13 mouse cellular contexts compared by ENCODE assay signal in genomic region chr7:3683908-3684550, GRCm38 (mm10). TPM values are rescaled to one million over a fixed set of nuclear protein-coding genes. Genes with fewer than 3 reads are reported as not detected.
DNase-seq lines count a peak whose midpoint lies in the region; ATAC-seq and TF ChIP-seq lines count a peak whose summit lies in the region.
"Had no signal": no experiment of that assay in that cellular context is flagged by ENCODE, and none has a peak within 500 bp of the region (broad histone marks: within the 10 kb centered on the region; RNA-seq: fewer than 3 reads in every experiment).

No protein-coding gene starts in this region.

- no peak for TF ChIP-seq CTCF in brain, embryonic 14.5 days (IDR thresholded peaks at IDR 0.05; ENCODE audit: borderline replicate concordance, extremely low read depth, insufficient read depth, insufficient read length)

- H3K27me3 ChIP-seq in hindbrain, embryonic 11.5 days (ENCODE audit: control insufficient read depth, insufficient read depth, low read length) = no peaks in the 10 kb centered on the region
- no peaks in the 10 kb centered on the region for H3K27me3 ChIP-seq in midbrain, embryonic 15.5 days (replicated peaks)
- H3K27me3 ChIP-seq: megakaryocyte, embryonic 14.5 days had no signal

- DNase-seq in frontal cortex, postnatal 25 days (ENCODE audit: low spot score in 2 of 2) = no peak
- DNase-seq in brain, embryonic 14.5 days (ENCODE audit: low read depth) = peak; percentile 80
- DNase-seq in hindbrain, embryonic 11.5 days (ENCODE audit: low spot score) = peak; percentile 30
- DNase-seq in adrenal gland, postnatal 14 days = no peak
- DNase-seq in cerebellum, postnatal 4 days (ENCODE audit: low spot score in 2 of 2) = no peak
- no peak for DNase-seq in left cerebral cortex, adult 18-20 months (ENCODE audit: low spot score in 2 of 2)
- DNase-seq: cerebellum, postnatal 10 days; gastrocnemius, postnatal 10 days; lung, adult 2 months had no signal

- no peak overlapping the region for H3K4me2 ChIP-seq in hindbrain, embryonic 11.5 days (replicated peaks; ENCODE audit: low read depth, low read length)
- peak overlapping the region; percentile 11; the same call in 1 of the 2 replicates for H3K4me2 ChIP-seq in midbrain, embryonic 15.5 days

- H3K9ac ChIP-seq in hindbrain, embryonic 11.5 days (ENCODE audit: low read depth, low read length) = no peak overlapping the region
- H3K9ac ChIP-seq in midbrain, embryonic 15.5 days = peak overlapping the region; percentile 11; the same call in 1 of the 2 replicates

- peak overlapping the region; percentile 45; the same call in 1 of the 2 replicates for H3K27ac ChIP-seq in hindbrain, embryonic 11.5 days (ENCODE audit: low read depth, low read length)
- H3K27ac ChIP-seq in midbrain, embryonic 15.5 days = peak overlapping the region; percentile 79

- no peaks in the 10 kb centered on the region for H3K4me1 ChIP-seq in hindbrain, embryonic 11.5 days (replicated peaks; ENCODE audit: control insufficient read depth, insufficient read depth, low read length)
- H3K4me1 ChIP-seq in midbrain, embryonic 15.5 days = peaks cover 24% of the 10 kb centered on the region

- no peak for TF ChIP-seq POLR2A in brain, embryonic 14.5 days (IDR thresholded peaks at IDR 0.05; ENCODE audit: borderline replicate concordance, extremely low read depth, insufficient read depth, insufficient read length, poor library complexity, severe bottlenecking)

- 0 out of 2 replicates have a peak, but pooled peaks cover 3% of the 10 kb centered on the region for H3K36me3 ChIP-seq in hindbrain, embryonic 11.5 days (ENCODE audit: control insufficient read depth, insufficient read depth, low read length)
- H3K36me3 ChIP-seq in midbrain, embryonic 15.5 days (replicated peaks) = peaks cover 6% of the 10 kb centered on the region; the same call in 1 of the 2 replicates

- H3K4me3 ChIP-seq in hindbrain, embryonic 11.5 days (ENCODE audit: low read depth, low read length) = no peak overlapping the region
- H3K4me3 ChIP-seq in midbrain, embryonic 15.5 days = no peak overlapping the region
- H3K4me3 ChIP-seq: megakaryocyte, embryonic 14.5 days had no signal

- WGBS in hindbrain, embryonic 11.5 days = 68% methylated on average over 10 of the region's 10 CpGs
- 43% methylated on average over 10 of the region's 10 CpGs for WGBS in midbrain, embryonic 15.5 days

- ATAC-seq in frontal cortex, adult (ENCODE audit: low TSS enrichment) = 0 out of 2 replicates have a peak, but pooled peaks have one; percentile 34
- ATAC-seq in hindbrain, embryonic 11.5 days (ENCODE audit: low FRiP score) = peak; percentile 66
- peak; percentile 87 for ATAC-seq in midbrain, embryonic 15.5 days (replicated peaks)
- ATAC-seq: intestine, embryonic 16.5 days had no signal

- H3K9me3 ChIP-seq in hindbrain, embryonic 11.5 days (ENCODE audit: control insufficient read depth, low read length) = no peaks in the 10 kb centered on the region
- H3K9me3 ChIP-seq in midbrain, embryonic 15.5 days = no peaks in the 10 kb centered on the region
- H3K9me3 ChIP-seq: megakaryocyte, embryonic 14.5 days had no signal

RNA-seq across cellular contexts. Expression of gene Tmc4, which starts 6.7 kb away (rescaled TPM):
- 13.7 and 14.1 TPM in 2 replicates for polyA plus RNA-seq in brain, embryonic 14.5 days (2012; rRNA removed)
- polyA plus RNA-seq in hindbrain, embryonic 11.5 days (2014; fragmentation: Nextera tagmentation; extraction: Ambion mirVana) = 3.0 and 4.4 TPM in 2 replicates
- polyA plus RNA-seq in midbrain, embryonic 15.5 days (2015; fragmentation: Nextera tagmentation; extraction: Ambion mirVana) = 6.2 and 6.7 TPM in 2 replicates
- total RNA-seq in adrenal gland, postnatal 14 days (2021) = 5.6 and 6.9 TPM in 2 replicates
- total RNA-seq in left cerebral cortex, adult 18-20 months (2021) = 10 to 100 TPM in 1 of 2 experiments, 1 to 10 TPM in 1; 7.9 to 10.8 TPM

RNA-seq across cellular contexts. Expression of gene Tsen34, which starts 8.6 kb away (rescaled TPM):
- polyA plus RNA-seq in brain, embryonic 14.5 days (2012; rRNA removed) = 190 and 235 TPM in 2 replicates
- polyA plus RNA-seq in hindbrain, embryonic 11.5 days (2014; fragmentation: Nextera tagmentation; extraction: Ambion mirVana) = 204 and 207 TPM in 2 replicates
- 301 and 329 TPM in 2 replicates for polyA plus RNA-seq in midbrain, embryonic 15.5 days (2015; fragmentation: Nextera tagmentation; extraction: Ambion mirVana)
- total RNA-seq in adrenal gland, postnatal 14 days (2021) = 97.1 and 101 TPM in 2 replicates
- 10 to 100 TPM; 78.5 to 90.0 TPM for total RNA-seq in left cerebral cortex, adult 18-20 months (2021)

RNA-seq across cellular contexts. Expression of gene Mboat7, which starts 9.3 kb away (rescaled TPM):
- polyA plus RNA-seq in brain, embryonic 14.5 days (2012; rRNA removed) = 78.7 and 103 TPM in 2 replicates
- 22.2 and 25.1 TPM in 2 replicates for polyA plus RNA-seq in hindbrain, embryonic 11.5 days (2014; fragmentation: Nextera tagmentation; extraction: Ambion mirVana)
- polyA plus RNA-seq in midbrain, embryonic 15.5 days (2015; fragmentation: Nextera tagmentation; extraction: Ambion mirVana) = 103 and 110 TPM in 2 replicates
- 51.8 and 55.3 TPM in 2 replicates for total RNA-seq in adrenal gland, postnatal 14 days (2021)
- 100 to 1,000 TPM; 226 to 235 TPM for total RNA-seq in left cerebral cortex, adult 18-20 months (2021)

RNA-seq across cellular contexts. Expression of gene Leng1, which starts 18.4 kb away (rescaled TPM):
- 6.6 and 8.6 TPM in 2 replicates for polyA plus RNA-seq in brain, embryonic 14.5 days (2012; rRNA removed)
- polyA plus RNA-seq in hindbrain, embryonic 11.5 days (2014; fragmentation: Nextera tagmentation; extraction: Ambion mirVana) = 16.4 and 20.9 TPM in 2 replicates
- 13.7 and 15.6 TPM in 2 replicates for polyA plus RNA-seq in midbrain, embryonic 15.5 days (2015; fragmentation: Nextera tagmentation; extraction: Ambion mirVana)
- total RNA-seq in adrenal gland, postnatal 14 days (2021) = 14.7 and 15.9 TPM in 2 replicates
- 1 to 10 TPM; 6.7 to 6.8 TPM for total RNA-seq in left cerebral cortex, adult 18-20 months (2021)

RNA-seq across cellular contexts. Expression of gene Rps9, which starts 19.8 kb away (rescaled TPM):
- polyA plus RNA-seq in brain, embryonic 14.5 days (2012; rRNA removed) = 2,419 and 2,655 TPM in 2 replicates
- 1,221 and 1,232 TPM in 2 replicates for polyA plus RNA-seq in hindbrain, embryonic 11.5 days (2014; fragmentation: Nextera tagmentation; extraction: Ambion mirVana)
- 701 and 709 TPM in 2 replicates for polyA plus RNA-seq in midbrain, embryonic 15.5 days (2015; fragmentation: Nextera tagmentation; extraction: Ambion mirVana)
- total RNA-seq in adrenal gland, postnatal 14 days (2021) = 962 and 1,107 TPM in 2 replicates
- total RNA-seq in left cerebral cortex, adult 18-20 months (2021) = 100 to 1,000 TPM; 337 to 359 TPM

Comparison
In these comparisons a context has a peak if more than half of its experiments do, and no peak if none do; other contexts are left out.
1. ATAC-seq: peak in every context shown above with its lines; median percentile 87 in midbrain, embryonic 15.5 days; 66 in hindbrain, embryonic 11.5 days; 34 in frontal cortex, adult.
2. DNase-seq: peak in brain, embryonic 14.5 days (single experiment) and hindbrain, embryonic 11.5 days (single experiment); none in frontal cortex, postnatal 25 days (0 of 2), adrenal gland, postnatal 14 days (single experiment), cerebellum, postnatal 4 days (0 of 2) and left cerebral cortex, adult 18-20 months (0 of 2).